Mouse (Mus musculus): Measurements from ENCODE around the gene Kif17. TPM values are rescaled to one million over a fixed set of nuclear protein-coding genes. Genes with fewer than 3 reads are reported as not detected.

Kif17 gene
- polyA plus RNA-seq, 1 experiment from 2014 or later, result 0.63 TPM

GRCm38 (mm10) chr4:138310311-138310910 lies 60.2 kb downstream of the Kif17 start:
- Histone ChIP-seq H3K4me3 (no peak overlapping the region), H3K27ac (no peak overlapping the region), H3K9me3 (no peaks in the 10 kb centered on the region), H3K27me3 (ENCODE audit: insufficient read depth, poor library complexity, severe bottlenecking) (no peaks in the 10 kb centered on the region), H3K36me3 (peaks cover 91% of the 10 kb centered on the region), H3K4me1 (replicated peaks) (peaks cover 17% of the 10 kb centered on the region)
- 94% methylated on average over 19 of the region's 19 CpGs for WGBS
- DNase-seq (ENCODE audit: low spot score), result no peak

DNA sequence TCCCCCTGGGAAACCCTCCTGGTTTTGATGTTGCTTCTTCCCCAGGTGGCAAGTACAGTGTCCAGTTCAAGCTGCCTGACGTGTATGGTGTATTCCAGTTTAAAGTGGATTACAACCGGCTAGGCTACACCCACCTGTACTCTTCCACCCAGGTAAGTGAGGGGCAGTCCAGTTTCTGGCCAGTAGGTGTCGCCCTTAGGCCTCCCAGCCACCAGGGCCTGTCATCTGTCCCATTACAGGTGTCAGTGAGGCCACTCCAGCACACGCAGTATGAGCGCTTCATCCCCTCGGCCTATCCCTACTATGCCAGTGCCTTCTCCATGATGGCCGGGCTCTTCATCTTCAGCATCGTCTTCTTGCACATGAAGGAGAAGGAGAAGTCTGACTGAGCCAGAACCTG lies 61.4 kb downstream of the Kif17 start:
- 0 out of 2 replicates have a peak, but pooled peaks cover 3% of the 10 kb centered on the region for H3K9me3 ChIP-seq
- H3K4me1 ChIP-seq (replicated peaks), result 0 out of 2 replicates have a peak, but pooled peaks cover 10% of the 10 kb centered on the region
- H3K36me3 ChIP-seq, result peaks cover 100% of the 10 kb centered on the region
- DNase-seq (ENCODE audit: low spot score), result peak; percentile 28
- no peak overlapping the region for H3K4me3 ChIP-seq
- WGBS, result 71% methylated on average over 8 of the region's 8 CpGs
- H3K27ac ChIP-seq, result no peak overlapping the region
- no peaks in the 10 kb centered on the region for H3K27me3 ChIP-seq (ENCODE audit: insufficient read depth, poor library complexity, severe bottlenecking)

GRCm38 (mm10) chr4:138312105-138312504 lies 61.9 kb downstream of the Kif17 start:
- H3K27ac ChIP-seq, result no peak overlapping the region
- H3K36me3 ChIP-seq, result peaks cover 100% of the 10 kb centered on the region
- no peaks in the 10 kb centered on the region for H3K27me3 ChIP-seq (ENCODE audit: insufficient read depth, poor library complexity, severe bottlenecking)
- WGBS, result 93% methylated on average over 3 of the region's 3 CpGs
- H3K9me3 ChIP-seq, result 0 out of 2 replicates have a peak, but pooled peaks cover 3% of the 10 kb centered on the region
- no peak overlapping the region for H3K4me3 ChIP-seq
- H3K4me1 ChIP-seq (replicated peaks), result 0 out of 2 replicates have a peak, but pooled peaks cover 5% of the 10 kb centered on the region
- no peak for DNase-seq (ENCODE audit: low spot score)

DNA sequence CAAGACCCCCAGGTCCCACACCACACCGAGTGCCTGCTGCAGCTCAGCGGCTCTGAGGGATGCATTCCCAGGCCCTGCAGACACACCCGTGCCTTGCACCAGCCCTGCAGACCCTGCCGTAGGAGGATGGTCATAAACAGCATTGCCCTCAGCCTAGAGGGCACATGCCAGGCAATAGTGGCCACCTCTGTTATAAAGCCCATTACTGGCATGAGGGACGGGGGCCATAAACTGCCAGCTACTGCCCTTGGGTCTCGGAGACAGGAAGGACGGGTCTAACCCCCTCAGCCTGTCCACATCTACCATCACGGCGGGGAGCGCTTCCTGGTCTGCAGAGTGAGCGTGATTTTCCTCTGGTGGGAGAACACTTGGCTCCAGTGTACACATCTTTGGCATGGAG lies 62.8 kb downstream of the Kif17 start:
- Histone ChIP-seq H3K4me3 (no peak overlapping the region), H3K9me3 (0 out of 2 replicates have a peak, but pooled peaks cover 3% of the 10 kb centered on the region), H3K27me3 (ENCODE audit: insufficient read depth, poor library complexity, severe bottlenecking) (no peaks in the 10 kb centered on the region), H3K36me3 (peaks cover 98% of the 10 kb centered on the region), H3K4me1 (replicated peaks) (peaks cover 8% of the 10 kb centered on the region; the same call in 1 of the 2 replicates), H3K27ac (no peak overlapping the region)
- 89% methylated on average over 11 of the region's 11 CpGs for WGBS
- no peak for DNase-seq (ENCODE audit: low spot score)

DNA sequence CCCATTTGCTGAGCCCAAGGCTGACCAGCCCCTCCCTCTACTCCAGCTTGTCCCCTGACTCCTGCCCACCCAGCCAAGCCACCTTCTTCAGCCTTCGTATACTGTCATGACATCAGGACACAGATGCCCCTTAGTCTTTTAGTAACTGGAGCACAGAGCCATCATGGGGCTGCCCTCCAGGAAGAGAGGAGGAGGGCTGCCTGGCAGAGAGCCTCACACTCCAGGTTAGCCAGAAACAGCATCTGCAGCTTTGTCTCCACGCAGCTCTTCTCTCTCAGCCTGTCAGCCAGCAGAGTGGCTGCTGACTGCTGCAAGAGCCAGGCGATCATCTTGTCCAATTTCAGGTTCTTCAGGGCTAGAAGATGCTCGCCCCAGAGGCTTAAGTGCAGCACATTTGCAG lies 63.6 kb downstream of the Kif17 start:
- Histone ChIP-seq H3K9me3 (0 out of 2 replicates have a peak, but pooled peaks cover 3% of the 10 kb centered on the region), H3K36me3 (peaks cover 90% of the 10 kb centered on the region), H3K4me1 (replicated peaks) (peaks cover 11% of the 10 kb centered on the region; the same call in 1 of the 2 replicates), H3K4me3 (no peak overlapping the region), H3K27ac (no peak overlapping the region), H3K27me3 (ENCODE audit: insufficient read depth, poor library complexity, severe bottlenecking) (no peaks in the 10 kb centered on the region)
- WGBS, result 88% methylated on average over 4 of the region's 4 CpGs
- no peak for DNase-seq (ENCODE audit: low spot score)

- no peaks in the 10 kb centered on the region for H3K27me3 ChIP-seq (ENCODE audit: insufficient read depth, poor library complexity, severe bottlenecking)
- 0 out of 2 replicates have a peak, but pooled peaks cover 3% of the 10 kb centered on the region for H3K9me3 ChIP-seq
- WGBS, result 67% methylated on average over 9 of the region's 9 CpGs
- H3K27ac ChIP-seq, result no peak overlapping the region
- H3K4me1 ChIP-seq (replicated peaks), result peaks cover 17% of the 10 kb centered on the region; the same call in 1 of the 2 replicates
- no peak for DNase-seq (ENCODE audit: low spot score)
- H3K36me3 ChIP-seq, result peaks cover 80% of the 10 kb centered on the region
- H3K4me3 ChIP-seq, result no peak overlapping the region
Observed at GRCm38 (mm10) chr4:138315781-138316180, 65.5 kb downstream of the Kif17 start.

DNA sequence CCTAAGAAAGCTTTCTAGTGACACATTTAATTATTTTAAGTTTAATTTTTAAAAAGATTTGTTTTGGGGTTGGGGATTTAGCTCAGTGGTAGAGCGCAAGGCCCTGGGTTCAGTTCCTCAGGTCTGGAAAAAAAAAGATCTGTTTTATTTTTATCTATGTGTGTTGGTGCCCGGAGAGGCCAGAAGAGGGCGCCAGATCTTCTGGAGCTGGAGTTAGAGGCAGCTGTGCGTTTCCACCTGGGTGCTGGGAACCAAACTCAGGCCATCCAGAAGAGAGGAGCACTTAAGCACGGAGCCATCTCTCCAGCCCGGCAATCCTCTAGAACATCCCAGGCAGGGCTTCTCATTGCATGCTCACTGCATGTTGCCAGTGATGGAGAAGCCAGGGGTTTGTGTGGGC lies 66.1 kb downstream of the Kif17 start:
- Histone ChIP-seq H3K27me3 (ENCODE audit: insufficient read depth, poor library complexity, severe bottlenecking) (no peaks in the 10 kb centered on the region), H3K36me3 (peaks cover 75% of the 10 kb centered on the region), H3K4me3 (no peak overlapping the region), H3K4me1 (replicated peaks) (peaks cover 20% of the 10 kb centered on the region; the same call in 1 of the 2 replicates), H3K9me3 (0 out of 2 replicates have a peak, but pooled peaks cover 3% of the 10 kb centered on the region), H3K27ac (no peak overlapping the region)
- WGBS, result 90% methylated on average over 6 of the region's 6 CpGs
- no peak for DNase-seq (ENCODE audit: low spot score)

GRCm38 (mm10) chr4:138318509-138319266 lies 68.5 kb downstream of the Kif17 start:
- DNase-seq (ENCODE audit: low spot score), result peak; percentile 62
- Histone ChIP-seq H3K27me3 (ENCODE audit: insufficient read depth, poor library complexity, severe bottlenecking) (no peaks in the 10 kb centered on the region), H3K9me3 (0 out of 2 replicates have a peak, but pooled peaks cover 3% of the 10 kb centered on the region), H3K36me3 (peaks cover 52% of the 10 kb centered on the region), H3K4me1 (replicated peaks) (peaks cover 43% of the 10 kb centered on the region), H3K4me3 (no peak overlapping the region), H3K27ac (no peak overlapping the region)
- WGBS, result 49% methylated on average over 6 of the region's 6 CpGs

- no peak overlapping the region for H3K27ac ChIP-seq
- H3K9me3 ChIP-seq, result 0 out of 2 replicates have a peak, but pooled peaks cover 3% of the 10 kb centered on the region
- 32% methylated on average over 10 of the region's 10 CpGs for WGBS
- peak; percentile 84 for DNase-seq (ENCODE audit: low spot score)
- peaks cover 51% of the 10 kb centered on the region for H3K4me1 ChIP-seq (replicated peaks)
- no peak overlapping the region for H3K4me3 ChIP-seq
- no peaks in the 10 kb centered on the region for H3K27me3 ChIP-seq (ENCODE audit: insufficient read depth, poor library complexity, severe bottlenecking)
- H3K36me3 ChIP-seq, result peaks cover 43% of the 10 kb centered on the region
Observed at GRCm38 (mm10) chr4:138319508-138319907, 69.3 kb downstream of the Kif17 start.

GRCm38 (mm10) chr4:138320711-138321110 lies 70.5 kb downstream of the Kif17 start:
- WGBS, result 84% methylated on average over 11 of the region's 11 CpGs
- no peaks in the 10 kb centered on the region for H3K27me3 ChIP-seq (ENCODE audit: insufficient read depth, poor library complexity, severe bottlenecking)
- peaks cover 31% of the 10 kb centered on the region for H3K36me3 ChIP-seq
- H3K4me1 ChIP-seq (replicated peaks), result peaks cover 53% of the 10 kb centered on the region
- H3K4me3 ChIP-seq, result no peak overlapping the region
- H3K27ac ChIP-seq, result no peak overlapping the region
- H3K9me3 ChIP-seq, result 0 out of 2 replicates have a peak, but pooled peaks cover 3% of the 10 kb centered on the region
- DNase-seq (ENCODE audit: low spot score), result no peak

- H3K36me3 ChIP-seq, result peaks cover 24% of the 10 kb centered on the region
- 82% methylated on average over 7 of the region's 7 CpGs for WGBS
- 0 out of 2 replicates have a peak, but pooled peaks cover 2% of the 10 kb centered on the region for H3K9me3 ChIP-seq
- H3K4me1 ChIP-seq (replicated peaks), result peaks cover 60% of the 10 kb centered on the region
- H3K27me3 ChIP-seq (ENCODE audit: insufficient read depth, poor library complexity, severe bottlenecking), result no peaks in the 10 kb centered on the region
- no peak overlapping the region for H3K4me3 ChIP-seq
- no peak for DNase-seq (ENCODE audit: low spot score)
- H3K27ac ChIP-seq, result no peak overlapping the region
Observed at GRCm38 (mm10) chr4:138321488-138321887, 71.3 kb downstream of the Kif17 start.

DNA sequence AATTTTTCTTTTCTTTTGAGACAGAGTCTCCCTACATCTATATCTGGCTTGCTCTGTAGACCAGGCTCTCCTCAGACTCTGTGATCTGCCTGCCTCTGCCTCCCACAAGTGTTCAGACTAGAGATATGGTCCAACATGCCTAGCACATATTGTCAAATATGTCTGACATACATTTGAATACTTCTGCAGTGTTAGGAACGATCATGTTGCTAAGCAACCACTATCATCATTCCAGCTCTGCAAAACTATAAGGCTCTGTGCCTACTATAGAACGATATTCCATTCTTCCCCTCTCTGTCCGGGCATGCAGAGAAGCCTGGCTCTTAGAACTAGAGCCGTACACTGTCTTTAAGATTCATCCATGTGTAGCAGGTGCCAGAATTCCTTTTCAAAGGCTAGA lies 72.5 kb downstream of the Kif17 start:
- no peak for DNase-seq (ENCODE audit: low spot score)
- Histone ChIP-seq H3K36me3 (peaks cover 11% of the 10 kb centered on the region), H3K27me3 (ENCODE audit: insufficient read depth, poor library complexity, severe bottlenecking) (no peaks in the 10 kb centered on the region), H3K27ac (no peak overlapping the region), H3K9me3 (no peaks in the 10 kb centered on the region), H3K4me3 (no peak overlapping the region), H3K4me1 (replicated peaks) (peaks cover 62% of the 10 kb centered on the region)
- WGBS, result 42% methylated on average over 4 of the region's 4 CpGs

DNA sequence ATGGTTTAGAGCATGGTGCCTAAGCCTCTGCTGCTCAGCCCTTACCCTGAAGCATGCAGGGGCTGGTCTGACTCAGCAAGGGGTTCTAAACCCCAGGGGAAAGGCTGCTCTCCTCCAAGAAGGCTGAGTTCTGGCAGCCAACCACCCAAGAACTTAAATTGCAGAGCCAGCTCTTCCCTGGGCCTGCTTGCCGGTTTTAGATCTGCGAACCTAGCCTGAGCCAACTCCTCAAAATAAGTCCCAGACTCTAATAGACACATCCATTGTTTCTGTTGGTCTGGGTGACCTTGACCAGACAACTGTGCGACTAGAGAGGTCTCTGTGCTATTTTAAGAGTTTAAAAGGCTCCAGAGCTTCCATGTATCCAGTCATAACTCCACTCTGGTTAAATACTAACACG lies 73.5 kb downstream of the Kif17 start:
- no peaks in the 10 kb centered on the region for H3K9me3 ChIP-seq
- peak overlapping the region; percentile 59 for H3K27ac ChIP-seq
- H3K27me3 ChIP-seq (ENCODE audit: insufficient read depth, poor library complexity, severe bottlenecking), result no peaks in the 10 kb centered on the region
- DNase-seq (ENCODE audit: low spot score), result no peak
- peaks cover 63% of the 10 kb centered on the region for H3K4me1 ChIP-seq (replicated peaks)
- WGBS, result 67% methylated on average over 4 of the region's 4 CpGs
- H3K4me3 ChIP-seq, result no peak overlapping the region
- peaks cover 10% of the 10 kb centered on the region; the same call in 1 of the 2 replicates for H3K36me3 ChIP-seq
